Mouse (Mus musculus) liver, adult 2 months (tissue): ENCODE results near the gene Dnph1. TPM values are rescaled to one million over a fixed set of nuclear protein-coding genes. Genes with fewer than 3 reads are reported as not detected.

Experiments used
- DNase-seq: peaks from one replicate; pipeline ENCODE4 v3.0.0-alpha.2; 2011; ENCODE audit warnings: low read depth, low spot score; ENCODE audit errors: extremely low read depth
- H3K27ac ChIP-seq: fragments of 200-500 bp; replicated peaks from 2 replicates; pipeline ENCODE4 v1.5.1; 2012; ENCODE audit warnings: low read depth, mild to moderate bottlenecking, control low read depth, inconsistent platforms, low read length; ENCODE audit not compliant: insufficient read depth
- H3K27me3 ChIP-seq: fragments of 200-500 bp; 2 replicates; pipeline ENCODE4 v1.6.1; 2012; ENCODE audit warnings: mild to moderate bottlenecking, moderate library complexity, low read length, inconsistent platforms; ENCODE audit not compliant: control insufficient read depth, insufficient read depth
- H3K36me3 ChIP-seq: fragments of 200-500 bp; 2 replicates; pipeline ENCODE4 v1.6.1; 2012; ENCODE audit warnings: low read length, inconsistent platforms; ENCODE audit not compliant: control insufficient read depth, insufficient read depth
- H3K4me1 ChIP-seq: fragments of 200-500 bp; 2 replicates; pipeline ENCODE4 v1.6.1; 2011; ENCODE audit warnings: low read length; ENCODE audit not compliant: control insufficient read depth, insufficient read depth
- H3K4me3 ChIP-seq: fragments of 200-500 bp; 2 replicates; pipeline ENCODE4 v1.5.1; 2011; ENCODE audit warnings: low read depth, mild to moderate bottlenecking, control low read depth, low read length, moderate library complexity; ENCODE audit not compliant: insufficient read depth
- H3K79me2 ChIP-seq: fragments of 200-500 bp; 2 replicates; pipeline ENCODE4 v1.6.1; 2012; ENCODE audit warnings: inconsistent platforms, mild to moderate bottlenecking, low read length, moderate library complexity; ENCODE audit not compliant: control insufficient read depth, insufficient read depth
- H3K9ac ChIP-seq: fragments of 200-500 bp; 2 replicates; pipeline ENCODE4 v1.6.1; 2012; ENCODE audit warnings: low read depth, mild to moderate bottlenecking, control low read depth, inconsistent platforms, low read length
- CTCF ChIP-seq: fragments of 200-500 bp; IDR thresholded peaks from 2 replicates; pipeline ENCODE4 v1.5.1; 2011; ENCODE audit warnings: low read depth, low read length, control low read depth
- POLR2A ChIP-seq: fragments of 200-500 bp; IDR thresholded peaks from 2 replicates; pipeline ENCODE4 v1.6.1; 2011; ENCODE audit warnings: low read length, control low read depth; ENCODE audit not compliant: insufficient read depth; ENCODE audit errors: extremely low read depth
- WGBS: fragments of 180-500 bp; shearing (Covaris S2); methylation state at CpG from one replicate; pipeline ENCODE4 v1.1.7; 2018; 5-methylcytosine and 5-hydroxymethylcytosine counted together
- polyA plus RNA-seq: library from polyadenylated mRNA; depleted of rRNA; stranded (reverse); fragments of >200 nt; gene quantifications from 2 replicates; pipeline ENCODE4 v1.2.3, GENCODE M21; 2012; rRNA removed
- total RNA-seq: library from RNA; depleted of rRNA; stranded (reverse); fragments of >200 nt; gene quantifications from 2 replicates; pipeline ENCODE4 v1.2.3, GENCODE M21; 2014; rRNA removed

Dnph1 gene
- total RNA-seq (6.6 and 9.0 TPM in 2 replicates), polyA plus RNA-seq (13.1 and 13.3 TPM in 2 replicates)

DNA sequence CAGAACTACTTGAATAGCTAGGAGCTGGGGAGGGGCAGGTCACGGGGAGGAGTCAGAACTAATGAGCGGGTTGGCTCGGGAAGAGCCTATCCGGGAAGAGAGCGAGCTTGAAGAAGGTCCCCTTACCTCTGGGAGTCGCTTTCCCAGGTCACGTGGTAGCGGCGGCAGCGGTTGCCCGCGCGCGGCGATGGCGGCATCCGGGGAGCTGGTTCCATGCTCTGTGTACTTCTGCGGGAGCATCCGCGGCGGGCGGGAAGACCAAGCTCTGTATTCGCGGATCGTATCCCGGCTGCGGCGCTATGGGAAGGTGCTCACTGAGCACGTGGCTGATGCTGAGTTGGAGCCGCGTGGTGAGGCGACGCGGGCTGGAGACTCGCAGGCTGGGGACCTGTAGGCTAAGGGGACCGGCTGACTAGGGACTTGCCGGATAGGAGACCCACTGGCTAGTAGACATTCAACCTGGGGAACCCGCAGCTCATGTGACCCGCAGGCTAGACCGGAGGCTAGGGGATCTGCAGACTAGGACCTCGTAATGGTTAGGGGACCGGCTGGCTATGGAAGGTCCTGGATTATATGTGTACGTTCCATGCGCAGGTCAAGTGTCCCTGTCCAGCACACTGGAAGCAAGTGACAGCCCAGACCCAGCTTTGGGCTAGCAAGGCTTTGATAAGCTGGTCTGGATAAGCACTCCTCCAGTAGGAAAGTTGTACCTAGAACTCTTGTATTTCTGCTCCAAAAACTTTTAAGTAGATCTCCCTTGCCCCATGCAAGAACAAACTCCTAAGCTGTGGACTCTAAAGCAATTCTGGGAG lies at the start of gene Dnph1:
TSS of gene Dnph1 (plus strand) at position 89 of the 812 bp plus-strand sequence.
- no peak within 1 kb of the TSS for H3K27ac ChIP-seq
- H3K79me2 ChIP-seq = no peaks in the 10 kb centered on the region
- peak within 1 kb of the TSS; percentile 85 for H3K4me3 ChIP-seq
- H3K9ac ChIP-seq = peak within 1 kb of the TSS; percentile 72
- TF ChIP-seq CTCF = no peak
- TF ChIP-seq POLR2A = 0 out of 2 replicates have a peak, but pooled peaks have one; percentile 35
- H3K36me3 ChIP-seq = no peaks in the 10 kb centered on the region
- peak; percentile 89 for DNase-seq
- 1% methylated on average over 44 of the region's 44 CpGs for WGBS
- H3K4me1 ChIP-seq = 0 out of 2 replicates have a peak, but pooled peaks cover 3% of the 10 kb centered on the region
- no peaks in the 10 kb centered on the region for H3K27me3 ChIP-seq

GRCm38 (mm10) chr17:46452683-46453082 lies 43.8 kb upstream of the Dnph1 start:
- peak; percentile 97 for DNase-seq
- Histone ChIP-seq H3K9ac (peak overlapping the region; percentile 45), H3K4me3 (no peak overlapping the region), H3K79me2 (no peaks in the 10 kb centered on the region), H3K36me3 (no peaks in the 10 kb centered on the region), H3K27me3 (no peaks in the 10 kb centered on the region), H3K27ac (peak overlapping the region; percentile 87), H3K4me1 (peaks cover 26% of the 10 kb centered on the region)
- WGBS = 8% methylated on average over 5 of the region's 5 CpGs
- TF ChIP-seq POLR2A (0 out of 2 replicates have a peak, but pooled peaks have one; percentile 4), CTCF (no peak)

DNA sequence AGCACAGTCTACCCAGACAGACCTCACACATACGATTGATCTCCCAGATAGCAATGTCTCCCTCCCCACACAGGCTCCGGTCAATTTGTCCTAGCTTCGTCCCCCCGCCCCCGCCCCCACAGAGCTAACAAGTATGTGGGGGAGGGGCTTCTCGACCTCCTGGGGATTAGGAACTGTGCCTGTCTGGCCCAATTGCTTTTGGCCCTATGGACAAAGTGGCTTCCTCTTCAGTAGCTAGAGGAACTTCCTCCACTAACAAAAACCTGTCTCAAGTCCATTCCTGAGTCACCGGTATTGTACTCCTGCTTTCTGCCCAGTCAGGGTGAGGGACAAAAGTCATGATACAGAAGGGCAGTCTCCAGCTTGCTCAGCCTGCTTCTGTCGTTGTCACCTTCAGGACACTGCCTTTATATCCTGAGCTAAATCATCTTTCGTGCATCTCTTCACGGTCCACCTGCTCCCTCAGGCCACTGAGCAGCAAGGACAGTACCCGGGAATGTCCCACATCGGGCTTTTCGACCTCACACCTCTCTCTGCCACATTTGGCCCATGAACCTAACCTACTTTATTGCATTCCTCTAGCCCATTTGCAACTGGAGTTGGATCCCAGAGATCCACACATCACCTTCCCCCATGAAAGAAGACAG lies 43.1 kb upstream of the Dnph1 start:
- Histone ChIP-seq H3K4me1 (peaks cover 22% of the 10 kb centered on the region), H3K27me3 (no peaks in the 10 kb centered on the region), H3K9ac (peak overlapping the region; percentile 45), H3K79me2 (no peaks in the 10 kb centered on the region), H3K27ac (peak overlapping the region; percentile 87), H3K4me3 (no peak overlapping the region), H3K36me3 (no peaks in the 10 kb centered on the region)
- peak; percentile 83 for DNase-seq
- 3% methylated on average over 13 of the region's 13 CpGs for WGBS
- TF ChIP-seq POLR2A = no peak
- TF ChIP-seq CTCF = no peak

DNA sequence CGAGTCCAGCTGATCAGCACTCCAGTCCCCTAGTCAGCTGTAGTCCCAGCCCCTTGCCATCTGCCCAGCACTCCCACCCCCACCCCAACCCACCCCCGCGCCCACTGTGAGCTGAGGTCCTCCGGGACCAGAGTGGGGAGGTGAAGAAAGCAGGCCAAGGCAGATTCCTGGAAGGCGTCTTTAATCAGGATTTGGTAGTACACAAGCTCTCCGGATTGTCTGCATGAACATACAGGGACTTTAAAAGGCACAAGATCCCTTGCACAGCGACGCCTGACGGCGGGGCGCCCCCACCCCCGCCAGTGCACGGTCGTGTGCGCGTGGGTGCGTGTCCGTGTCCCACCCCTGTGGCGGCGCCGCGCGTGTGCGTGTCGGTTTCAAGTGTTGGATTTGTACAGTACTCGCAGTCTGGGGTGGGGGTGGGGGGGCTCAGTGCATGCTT lies 42.5 kb upstream of the Dnph1 start:
- no peak for TF ChIP-seq POLR2A
- 0 out of 2 replicates have a peak, but pooled peaks have one; percentile 15 for TF ChIP-seq CTCF
- 6% methylated on average over 26 of the region's 26 CpGs for WGBS
- no peak for DNase-seq
- no peaks in the 10 kb centered on the region for H3K36me3 ChIP-seq
- H3K27ac ChIP-seq = peak overlapping the region; percentile 87
- no peaks in the 10 kb centered on the region for H3K79me2 ChIP-seq
- H3K4me3 ChIP-seq = peak overlapping the region; percentile 8; the same call in 1 of the 2 replicates
- H3K9ac ChIP-seq = peak overlapping the region; percentile 58
- H3K27me3 ChIP-seq = no peaks in the 10 kb centered on the region
- peaks cover 22% of the 10 kb centered on the region for H3K4me1 ChIP-seq

DNA sequence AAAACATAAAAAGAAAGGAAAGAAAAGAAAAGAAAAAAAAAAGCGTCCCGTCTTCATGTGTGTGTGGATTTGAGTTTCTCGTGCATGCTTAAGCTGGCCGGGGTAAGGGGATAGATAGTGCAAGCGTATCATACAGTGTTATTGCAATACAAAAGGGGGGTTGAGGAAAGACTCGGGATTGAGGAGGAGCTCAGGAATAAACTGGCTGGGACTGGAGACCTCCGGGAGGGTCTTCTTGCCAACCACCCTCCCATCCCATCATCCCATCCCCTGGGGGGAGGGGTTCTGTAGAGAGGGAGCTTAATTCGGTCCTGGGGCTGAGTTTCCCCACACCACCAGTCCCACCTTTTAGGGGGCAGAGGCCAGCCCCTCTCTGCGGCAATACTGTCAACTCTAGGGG lies 42.0 kb upstream of the Dnph1 start:
- Histone ChIP-seq H3K4me3 (no peak overlapping the region; the same call in 1 of the 2 replicates), H3K79me2 (no peaks in the 10 kb centered on the region), H3K27ac (peak overlapping the region; percentile 65), H3K9ac (peak overlapping the region; percentile 59; the same call in 1 of the 2 replicates), H3K4me1 (peaks cover 22% of the 10 kb centered on the region), H3K27me3 (no peaks in the 10 kb centered on the region), H3K36me3 (no peaks in the 10 kb centered on the region)
- 10% methylated on average over 9 of the region's 9 CpGs for WGBS
- TF ChIP-seq CTCF (no peak), POLR2A (no peak)
- no peak for DNase-seq
